In the genomic region with DNA sequence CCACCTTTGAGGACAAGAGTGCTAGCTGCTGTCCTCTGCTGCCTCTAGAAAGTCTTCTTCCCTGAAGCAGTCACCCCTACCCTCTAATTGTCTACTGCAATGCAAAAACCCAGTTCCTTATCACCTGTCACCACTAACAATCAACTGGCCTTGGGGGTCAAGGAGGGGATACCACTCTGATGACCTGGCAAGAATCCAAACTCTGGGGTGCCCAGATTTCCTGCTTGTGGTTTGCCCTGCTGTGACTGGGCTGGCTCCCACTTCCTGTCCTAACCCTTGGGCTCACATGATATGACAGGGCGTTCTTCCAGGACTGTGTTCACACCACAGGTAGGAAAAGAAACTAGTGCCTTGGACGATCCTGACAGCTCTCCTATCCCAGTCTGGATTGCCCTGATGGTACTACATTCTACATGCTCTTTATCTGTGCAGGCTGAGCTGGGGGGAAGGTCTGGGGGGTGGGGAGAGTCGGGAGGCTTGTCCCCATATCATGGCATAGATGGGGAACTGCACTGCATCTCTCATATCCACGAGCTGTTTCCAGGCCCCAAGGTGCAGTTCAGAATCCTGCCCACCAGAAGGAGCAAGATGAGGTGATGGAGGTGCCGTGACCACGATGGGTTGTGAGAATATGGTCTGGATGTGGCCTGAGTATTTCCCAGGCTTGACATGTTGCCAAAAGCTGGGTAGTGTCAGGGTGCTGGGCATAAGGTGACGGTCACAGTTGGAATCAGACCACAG, we compare ENCODE assay signal across 16 mouse cellular contexts.
DNase-seq lines count a peak whose midpoint lies in the region; ATAC-seq lines count a peak whose summit lies in the region.
"Had no signal": no experiment of that assay in that cellular context is flagged by ENCODE, and none has a peak within 500 bp of the region (broad histone marks: within the 10 kb centered on the region; RNA-seq: fewer than 3 reads in every experiment).

No protein-coding gene starts in this region.

- intact Hi-C loops in left cerebral cortex, postnatal 10 days (cut with DNase I) = no loop called here
- intact Hi-C loops in left cerebral cortex, postnatal 4 days (cut with DNase I) = no loop called here

- no peak for ATAC-seq in cerebellum, adult (ENCODE audit: insufficient number of reproducible peaks, low FRiP score, low TSS enrichment)
- ATAC-seq in granulocyte monocyte progenitor cell, adult 5-6 weeks (replicated peaks; ENCODE audit: poor library complexity, severe bottlenecking) = peak; percentile 82
- ATAC-seq: forebrain, embryonic 14.5 days; hindbrain, embryonic 16.5 days had no signal

- peak; percentile 21 for DNase-seq in cerebellum, adult 9-11 months
- DNase-seq in left cerebral cortex, postnatal 10 days (ENCODE audit: extremely low spot score in 1 of 2, low spot score in 2 of 2) = peak; percentile 8 to 30
- DNase-seq in left cerebral cortex, postnatal 4 days = no peak
- DNase-seq in 416B (ENCODE audit: low read depth) = peak; percentile 76
- no peak for DNase-seq in urinary bladder, postnatal 10 days (ENCODE audit: low spot score)
- no peak for DNase-seq in ovary, adult 18-20 months (ENCODE audit: low spot score)
- DNase-seq: adrenal gland, adult 2 months; B cell, adult 2 months; gastrocnemius, postnatal 14 days; kidney, adult 18-20 months; lung, postnatal 14 days; thymus, postnatal 25 days had no signal

Comparison
In these comparisons a context has a peak if more than half of its experiments do, and no peak if none do; other contexts are left out.
1. DNase-seq: peak in cerebellum, adult 9-11 months (single experiment), left cerebral cortex, postnatal 10 days (2 of 2) and 416B (single experiment); none in left cerebral cortex, postnatal 4 days (single experiment), urinary bladder, postnatal 10 days (single experiment) and ovary, adult 18-20 months (single experiment).